Mouse (Mus musculus) frontal cortex, adult (tissue): ENCODE data around the gene Osgep.
"Not testable (repeated sequence)": the region's sequence is repeated elsewhere in the genome, so short reads cannot be mapped to it uniquely, and the experiment has no call there.

Experiments used
- ATAC-seq: cut with Nextera tagmentation; 2 replicates; pipeline ENCODE4 v1.9.2; 2017; ENCODE audit warnings: mild to moderate bottlenecking, moderate library complexity, mixed read lengths; ENCODE audit not compliant: low TSS enrichment

Osgep gene

DNA sequence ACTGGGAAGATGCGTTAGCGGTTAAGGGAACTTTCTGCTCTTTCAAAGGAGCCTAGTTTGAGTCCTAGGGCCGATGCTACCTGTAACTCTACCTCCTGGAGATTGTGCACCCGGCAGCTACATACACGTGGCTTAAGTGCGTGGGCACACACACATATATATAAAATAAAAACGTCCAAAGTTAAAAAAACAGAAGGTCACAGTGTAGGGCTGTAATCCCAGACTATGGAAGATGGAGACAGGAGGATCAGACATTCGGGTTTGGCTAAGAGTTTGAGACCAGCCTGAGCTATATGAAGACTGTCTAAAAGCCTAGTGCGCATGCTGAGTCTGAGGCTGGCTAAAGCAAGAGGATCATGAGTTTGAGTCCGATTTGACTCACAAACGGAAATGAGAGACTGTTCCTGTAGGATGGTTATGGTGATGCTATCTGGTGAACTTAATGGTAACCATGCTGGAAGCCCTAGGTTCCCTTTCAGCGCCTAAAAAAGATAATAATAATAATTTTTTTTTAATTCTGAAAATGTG is 6.9 kb upstream of the Osgep start:
- no peak for ATAC-seq

DNA sequence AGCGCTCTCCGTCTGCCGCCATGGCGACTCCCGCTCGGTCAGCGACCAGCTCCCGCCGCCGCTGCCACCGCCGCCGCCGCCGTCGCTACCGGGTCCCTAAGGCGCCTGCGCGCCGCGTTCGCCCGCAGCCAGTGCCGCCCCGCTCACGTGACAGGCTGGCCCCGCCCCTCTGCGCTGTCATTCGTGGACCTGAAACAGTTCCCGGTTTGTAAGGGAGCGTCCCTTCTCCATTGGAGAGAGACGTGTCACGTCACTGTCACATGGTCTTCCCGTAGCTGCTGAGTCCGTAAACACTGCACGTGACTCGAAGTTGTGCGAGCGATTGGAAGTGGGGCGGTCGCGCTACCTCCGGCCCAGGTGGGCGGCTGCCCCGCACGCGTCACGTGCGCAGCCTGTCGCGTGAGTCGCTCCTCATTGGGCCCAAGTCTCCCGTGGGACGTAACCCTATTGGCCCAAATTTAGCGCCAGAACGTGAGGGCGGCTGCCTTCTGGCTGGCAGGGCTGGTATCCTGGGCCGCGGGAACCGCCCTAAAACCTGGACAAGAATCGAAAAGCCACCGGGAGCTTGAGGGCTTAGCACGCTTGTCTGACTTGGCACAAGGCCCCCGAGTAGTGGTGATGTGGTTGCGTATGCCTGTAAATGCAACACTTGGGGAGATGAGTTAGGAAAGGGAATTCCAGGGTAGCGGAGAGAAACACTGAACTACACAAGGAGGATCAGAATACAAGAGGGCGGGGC is 6.2 kb upstream of the Osgep start, which contains the start of the genes Pip4p1 and Pnp:
Gene Pip4p1, minus strand, starts transcription at position 103 of the 739 bp plus-strand sequence.
Gene Pnp, plus strand, starts transcription at position 329 of the 739 bp plus-strand sequence.
- peak; percentile 95 for ATAC-seq

DNA sequence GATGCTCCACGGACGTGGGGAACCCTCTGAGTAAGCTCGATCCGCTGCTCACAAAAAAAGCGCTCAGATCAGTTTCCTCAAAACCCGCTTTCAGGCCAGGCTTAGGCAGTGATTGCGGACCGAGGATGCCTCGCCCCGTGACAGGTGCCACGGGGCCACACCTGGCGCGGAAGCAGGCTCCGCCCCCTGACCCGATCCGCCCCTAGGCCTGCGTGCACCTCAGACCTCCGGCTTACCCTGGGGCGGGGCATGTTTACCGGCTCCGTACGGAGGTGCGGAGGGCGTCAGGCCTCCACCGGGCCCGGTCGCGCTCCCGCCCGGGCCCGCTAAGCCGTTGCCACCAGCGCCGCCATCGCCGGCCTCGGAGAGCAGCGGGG is 5.7 kb upstream of the Osgep start:
- ATAC-seq, result peak; percentile 51

GRCm38 (mm10) chr14:50929951-50930350 is 5.3 kb upstream of the Osgep start:
- ATAC-seq, result no peak

DNA sequence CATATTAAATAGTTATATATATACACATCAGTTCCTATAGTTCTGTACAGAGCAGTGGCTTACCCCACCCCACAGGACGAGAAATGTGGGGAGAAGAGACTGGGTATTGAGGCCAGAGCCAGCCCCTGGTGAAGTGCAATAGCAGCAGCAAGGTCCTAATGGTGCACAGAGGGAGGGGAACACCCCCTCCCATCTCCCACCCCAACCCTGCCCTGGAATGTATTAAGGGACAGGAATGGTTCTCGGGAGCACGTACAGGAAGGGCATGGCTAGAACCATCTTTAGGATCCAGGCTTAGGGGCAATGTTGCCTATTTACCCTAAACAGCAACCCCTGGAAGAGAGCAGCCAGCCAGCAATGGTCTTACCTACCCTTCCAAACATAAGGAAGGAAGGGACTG is 2.7 kb upstream of the Osgep start:
- ATAC-seq, result no peak

GRCm38 (mm10) chr14:50925111-50925920 is 623 bp upstream of the Osgep start:
- peak; percentile 64 for ATAC-seq

- ATAC-seq, result not testable (repeated sequence)
These were observed 1.3 kb downstream of the Osgep start for GRCm38 (mm10) chr14:50923437-50923836.

DNA sequence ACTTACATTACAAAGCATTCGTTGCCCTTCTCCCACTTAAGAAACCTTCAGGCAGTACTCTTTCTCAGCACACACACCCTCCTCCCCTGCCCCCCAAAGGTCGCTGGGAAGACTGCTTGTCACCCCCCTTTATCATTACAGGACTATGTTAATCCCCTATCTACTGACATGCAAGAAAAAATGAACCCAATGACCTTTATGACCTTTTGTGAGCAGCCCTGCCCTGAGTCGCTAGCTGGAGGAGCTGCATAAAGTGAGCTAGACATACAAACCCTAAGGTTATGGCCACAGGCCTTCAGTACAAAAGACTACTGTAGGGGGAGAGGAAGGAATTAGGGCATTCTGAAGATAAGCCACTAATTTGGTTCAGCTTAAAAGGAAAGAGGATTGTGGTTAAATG is 13.3 kb downstream of the Osgep start:
- no peak for ATAC-seq

GRCm38 (mm10) chr14:50908126-50908525 is 16.6 kb downstream of the Osgep start:
- no peak for ATAC-seq

DNA sequence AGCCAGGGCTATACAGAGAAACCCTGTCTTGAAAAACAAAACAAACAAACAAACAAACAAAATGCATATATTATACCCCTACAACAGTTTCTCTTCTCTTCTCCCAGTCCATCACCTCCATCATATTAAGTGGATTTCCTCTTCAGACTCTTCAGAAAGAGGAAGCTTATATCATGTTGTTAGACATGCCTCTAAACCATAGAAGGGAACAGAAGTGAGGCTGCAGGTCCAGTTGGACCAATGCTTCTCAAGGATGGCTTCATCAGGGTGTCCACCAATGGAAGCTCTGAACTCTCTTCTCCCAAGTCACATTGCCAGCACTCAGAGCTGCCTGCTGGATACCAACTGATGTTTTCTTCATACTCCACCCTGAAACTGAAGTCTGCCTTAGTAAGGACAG is 19.4 kb downstream of the Osgep start:
- ATAC-seq, result not testable (repeated sequence)

DNA sequence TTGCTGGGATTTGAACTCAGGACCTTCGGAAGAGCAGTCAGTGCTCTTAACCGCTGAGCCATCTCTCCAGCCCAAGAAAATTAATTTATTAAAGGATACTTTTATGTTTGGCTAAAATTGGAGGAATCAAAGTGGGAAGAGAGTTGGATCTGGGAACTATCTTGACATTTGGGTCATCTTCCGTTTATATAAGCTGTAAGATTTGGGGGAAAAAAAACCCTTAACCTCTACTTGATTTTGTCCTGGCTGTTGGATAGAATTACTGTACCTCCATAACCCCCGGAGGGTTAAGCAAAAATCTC is 19.9 kb downstream of the Osgep start:
- no peak for ATAC-seq

- ATAC-seq, result peak; percentile 99
These were observed 20.5 kb downstream of the Osgep start for GRCm38 (mm10) chr14:50903973-50904827.

GRCm38 (mm10) chr14:50897992-50898391 is 26.7 kb downstream of the Osgep start:
- not testable (repeated sequence) for ATAC-seq

DNA sequence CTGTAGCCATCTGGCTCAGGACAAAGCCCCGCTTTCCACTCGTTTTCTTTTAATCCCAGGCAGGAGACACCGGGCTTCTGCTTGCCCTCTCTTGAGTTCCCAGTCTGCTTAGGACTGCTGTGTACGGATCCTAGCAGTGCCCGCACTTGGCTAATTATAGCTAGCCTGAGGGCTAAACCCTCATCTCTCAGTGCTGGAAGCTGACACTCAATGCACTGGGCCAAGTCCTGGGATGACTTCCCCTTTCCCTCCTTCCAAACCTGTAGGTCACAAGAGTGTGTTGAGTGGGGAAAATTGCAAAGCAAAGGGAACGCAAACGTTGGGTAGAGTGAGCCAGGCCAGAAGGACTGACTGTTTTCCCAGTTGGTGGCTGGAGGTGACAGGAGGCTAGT is 27.3 kb downstream of the Osgep start, which contains the start of gene Klhl33:
Gene Klhl33, minus strand, starts transcription at position 134 of the 392 bp plus-strand sequence.
- ATAC-seq, result peak; percentile 1; the same call in 1 of the 2 replicates

DNA sequence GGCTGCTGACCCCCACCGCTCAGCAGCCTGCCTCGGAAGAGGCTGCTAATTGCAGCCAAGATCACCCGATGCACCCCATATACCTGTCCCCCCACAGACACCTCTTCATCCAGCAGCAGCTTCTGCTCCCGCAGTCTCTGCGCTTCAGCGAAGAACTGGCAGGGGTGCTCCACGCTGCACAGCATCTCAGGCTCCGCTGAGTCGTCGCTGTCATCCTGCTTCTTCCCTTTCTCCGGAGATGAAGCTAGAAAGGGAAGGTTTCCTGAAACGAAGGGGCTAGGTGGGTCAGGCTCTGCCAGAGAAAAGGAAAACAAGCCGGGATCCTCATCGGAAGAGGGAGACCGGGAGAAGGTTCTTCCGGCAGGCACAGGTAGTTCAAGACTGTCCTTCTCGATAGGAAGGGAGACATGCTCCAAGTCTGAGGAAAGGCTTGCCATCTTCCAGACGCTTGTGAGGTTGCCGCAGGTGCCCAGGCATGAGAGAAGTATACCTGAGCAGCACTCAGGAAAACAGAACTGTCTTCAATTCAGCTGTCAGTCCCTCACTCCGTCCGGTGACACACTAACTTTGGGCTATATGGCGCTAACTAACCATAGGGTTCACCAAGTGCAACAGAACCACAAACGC is 27.8 kb downstream of the Osgep start:
- ATAC-seq, result peak; percentile 93

DNA sequence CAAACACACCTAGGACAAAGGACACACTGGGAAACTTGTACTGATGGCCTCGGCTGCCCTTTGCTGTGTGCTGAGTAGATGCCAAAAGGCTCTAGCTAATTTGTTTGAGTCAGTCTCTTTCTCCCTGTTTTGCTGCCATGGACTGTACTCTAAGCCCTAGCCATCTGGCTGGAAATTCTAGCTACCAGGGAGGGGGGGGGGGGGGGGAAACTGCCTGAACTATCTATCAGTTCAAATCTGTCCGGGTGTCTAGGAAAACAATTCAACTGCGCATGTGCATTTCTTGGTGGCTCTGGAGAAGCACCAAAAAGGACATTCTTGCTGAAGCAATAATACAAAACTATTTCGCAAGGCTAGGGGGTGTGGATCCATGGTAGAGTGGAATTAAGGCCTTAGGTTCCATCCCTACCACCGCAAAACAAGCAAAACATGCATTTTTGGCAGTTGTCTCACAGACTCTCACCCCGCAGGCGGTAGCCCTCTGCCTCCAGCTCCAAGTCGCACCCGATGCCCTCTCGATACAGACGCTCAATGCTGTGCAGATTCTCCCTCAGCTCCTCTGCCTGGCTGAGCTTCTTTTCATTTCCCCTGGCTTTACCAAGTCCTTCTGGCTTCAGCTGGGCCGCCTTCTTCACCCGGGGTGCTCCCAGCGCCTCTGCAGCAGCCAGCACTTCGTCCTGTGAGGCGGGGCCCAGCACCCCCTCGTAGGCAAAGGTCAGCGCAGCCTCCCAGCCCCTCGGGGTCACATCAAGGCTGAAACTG is 28.5 kb downstream of the Osgep start:
- ATAC-seq, result peak; percentile 64

DNA sequence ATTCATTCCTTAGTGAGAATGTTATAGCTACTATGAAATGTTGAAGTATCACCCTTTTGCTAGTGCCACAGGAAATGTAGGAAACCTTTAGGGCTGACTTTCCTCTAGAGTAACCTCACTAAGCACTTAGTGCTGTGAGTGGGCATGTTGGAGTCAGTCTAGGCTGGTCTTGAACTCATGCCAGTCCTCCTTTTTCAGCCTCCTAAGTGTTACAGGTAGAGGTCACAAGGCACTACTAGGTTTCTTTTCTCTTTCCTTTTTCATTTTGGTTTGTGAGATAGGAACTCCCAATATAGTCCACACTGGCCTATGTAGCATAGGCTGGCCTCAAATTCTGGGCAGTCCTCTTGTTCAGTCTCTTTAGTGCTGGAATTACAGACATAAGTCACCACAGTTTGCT is 29.3 kb downstream of the Osgep start:
- ATAC-seq, result no peak

DNA sequence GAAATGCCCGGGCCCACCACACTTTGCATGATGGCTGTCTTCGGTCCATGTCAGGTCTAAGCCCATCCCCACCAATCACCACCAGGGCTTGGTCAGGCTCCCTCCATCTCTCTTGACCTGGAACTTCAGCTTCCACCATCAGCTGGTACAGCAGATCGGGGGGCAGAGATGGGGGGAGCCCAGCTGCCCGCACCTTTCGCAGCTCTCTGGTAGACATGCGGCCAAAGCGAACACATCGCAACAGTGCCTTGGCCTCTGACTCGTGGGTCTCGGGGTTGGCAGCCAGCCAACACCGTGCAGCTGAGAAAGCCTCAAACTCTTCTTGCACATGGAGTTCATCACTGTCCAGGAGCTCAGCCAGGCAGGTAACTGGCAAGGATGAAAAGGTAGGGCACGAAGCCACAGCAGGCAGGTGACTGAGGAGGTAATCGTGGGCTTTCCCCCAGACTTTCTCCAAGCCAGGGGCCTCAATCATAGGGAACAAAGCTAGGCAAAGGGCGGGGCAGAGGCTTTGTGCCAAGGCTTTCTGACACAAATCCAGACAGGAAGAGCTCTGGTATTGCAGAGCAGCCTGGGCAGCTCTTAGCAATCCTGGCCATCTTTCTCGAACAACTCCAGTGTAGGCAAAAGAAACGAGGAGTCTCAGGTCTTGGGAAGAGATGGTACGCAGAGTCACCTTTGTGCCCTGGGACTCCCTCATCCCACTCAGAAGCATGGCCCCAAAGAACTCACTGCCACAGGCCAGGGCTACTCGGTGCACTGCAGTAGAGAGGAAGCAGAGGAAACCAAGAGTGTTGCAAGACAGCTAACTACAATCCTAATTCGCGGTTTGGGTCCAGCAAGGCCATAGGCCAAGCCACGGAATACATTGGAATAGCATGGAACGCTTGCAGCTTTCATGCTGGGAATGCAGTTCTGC is 31.9 kb downstream of the Osgep start:
- ATAC-seq, result no peak

DNA sequence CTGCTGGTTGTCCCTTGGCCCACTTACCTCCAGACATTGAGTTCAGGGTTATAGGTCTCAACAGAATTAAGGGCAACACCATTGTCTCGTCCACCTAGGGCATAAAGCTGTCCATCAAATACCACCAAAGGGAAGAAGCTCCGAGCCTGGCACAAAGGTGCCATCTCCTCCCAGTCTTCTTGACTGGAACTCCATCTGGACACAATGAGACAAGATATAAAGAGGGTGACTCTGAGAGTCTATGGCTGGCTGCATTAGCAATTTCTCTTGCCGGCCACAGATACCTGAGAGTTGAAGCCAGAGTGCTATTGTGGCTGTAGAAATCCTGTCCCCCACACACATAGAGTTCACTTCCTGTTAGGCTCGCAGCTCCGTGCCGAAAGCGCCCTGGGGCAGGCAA is 32.6 kb downstream of the Osgep start:
- ATAC-seq, result no peak

DNA sequence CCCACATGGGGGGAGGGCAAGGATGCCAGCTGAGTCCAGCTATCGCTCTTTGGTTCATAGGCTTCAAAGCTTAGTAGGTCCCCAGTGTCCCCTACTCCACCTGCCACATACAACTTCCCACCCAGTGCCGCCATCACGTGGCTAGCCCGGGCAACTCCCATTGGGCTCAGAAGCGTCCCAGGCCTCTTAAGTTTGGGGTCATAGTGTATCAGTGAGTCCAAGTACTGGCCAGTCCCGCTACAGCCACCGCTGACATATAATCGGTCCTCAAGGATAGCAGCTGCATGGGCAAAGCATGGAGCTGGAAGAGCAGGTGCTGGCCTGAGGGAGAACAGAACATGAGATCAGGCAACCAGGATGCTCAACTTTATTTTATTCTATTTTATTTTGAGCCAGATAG is 33.1 kb downstream of the Osgep start:
- ATAC-seq, result no peak
